Mouse (Mus musculus): ENCODE data around the gene Nuak2.
"Not testable (repeated sequence)": the region's sequence is repeated elsewhere in the genome, so short reads cannot be mapped to it uniquely, and the experiment has no call there.

The Nuak2 gene

GRCm38 (mm10) chr1:132327477-132327876 is 11.6 kb downstream of the Nuak2 start:
- no peak for DNase-seq (ENCODE audit: low spot score)

- DNase-seq (ENCODE audit: low spot score): no peak
Observed at GRCm38 (mm10) chr1:132328565-132328964, 12.6 kb downstream of the Nuak2 start.

- no peak for DNase-seq (ENCODE audit: low spot score)
Observed at GRCm38 (mm10) chr1:132329656-132330055, 13.7 kb downstream of the Nuak2 start.

- no peak for DNase-seq (ENCODE audit: low spot score)
Observed at GRCm38 (mm10) chr1:132330397-132330796, 14.5 kb downstream of the Nuak2 start.

- no peak for DNase-seq (ENCODE audit: low spot score)
Observed at GRCm38 (mm10) chr1:132331283-132331682, 15.4 kb downstream of the Nuak2 start.

DNA sequence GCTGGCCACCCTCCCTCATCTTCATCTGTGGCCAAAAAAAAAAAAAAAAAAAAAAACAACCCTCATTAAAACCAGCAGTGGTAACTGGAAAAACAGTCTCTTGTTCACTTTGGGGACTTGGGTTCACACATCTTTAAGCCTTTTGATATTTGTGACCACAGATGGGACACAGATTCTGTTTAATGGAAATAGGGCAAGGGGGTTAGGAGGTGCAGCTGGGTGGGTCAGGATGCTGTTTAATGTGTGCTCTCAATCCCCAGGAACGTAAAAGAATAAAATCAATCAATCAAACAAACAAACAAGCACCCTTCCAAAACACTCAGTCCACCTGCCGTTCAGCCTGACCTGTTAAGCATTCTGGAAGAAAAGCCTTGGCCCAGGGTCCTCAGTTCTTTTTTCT is 17.3 kb downstream of the Nuak2 start:
- DNase-seq (ENCODE audit: low spot score): no peak

DNA sequence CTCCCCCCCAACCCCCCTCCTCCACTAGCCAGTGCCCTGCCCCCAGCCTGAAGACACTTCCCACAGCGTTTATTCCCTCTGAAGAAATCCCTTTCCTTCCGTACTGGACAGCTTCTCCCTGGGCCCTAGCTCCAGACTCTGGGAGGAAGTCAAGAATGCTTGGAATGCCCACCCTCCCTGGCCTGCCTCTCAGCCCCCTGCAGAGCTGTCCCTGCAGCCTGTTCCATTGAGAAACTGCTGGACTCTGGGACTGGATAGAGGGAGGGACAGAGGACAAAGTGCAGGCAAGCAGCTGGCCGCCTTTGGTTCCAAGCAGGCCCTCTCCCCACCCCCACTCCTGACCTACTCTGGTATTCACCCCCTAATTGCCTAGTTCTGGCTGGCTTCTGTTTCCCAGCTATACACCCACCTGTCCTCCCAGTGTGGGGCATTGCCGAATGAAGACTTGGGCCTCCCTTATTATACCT is 17.8 kb downstream of the Nuak2 start:
- no peak for DNase-seq (ENCODE audit: low spot score)

GRCm38 (mm10) chr1:132334178-132334801 is 18.4 kb downstream of the Nuak2 start:
- no peak for DNase-seq (ENCODE audit: low spot score)

DNA sequence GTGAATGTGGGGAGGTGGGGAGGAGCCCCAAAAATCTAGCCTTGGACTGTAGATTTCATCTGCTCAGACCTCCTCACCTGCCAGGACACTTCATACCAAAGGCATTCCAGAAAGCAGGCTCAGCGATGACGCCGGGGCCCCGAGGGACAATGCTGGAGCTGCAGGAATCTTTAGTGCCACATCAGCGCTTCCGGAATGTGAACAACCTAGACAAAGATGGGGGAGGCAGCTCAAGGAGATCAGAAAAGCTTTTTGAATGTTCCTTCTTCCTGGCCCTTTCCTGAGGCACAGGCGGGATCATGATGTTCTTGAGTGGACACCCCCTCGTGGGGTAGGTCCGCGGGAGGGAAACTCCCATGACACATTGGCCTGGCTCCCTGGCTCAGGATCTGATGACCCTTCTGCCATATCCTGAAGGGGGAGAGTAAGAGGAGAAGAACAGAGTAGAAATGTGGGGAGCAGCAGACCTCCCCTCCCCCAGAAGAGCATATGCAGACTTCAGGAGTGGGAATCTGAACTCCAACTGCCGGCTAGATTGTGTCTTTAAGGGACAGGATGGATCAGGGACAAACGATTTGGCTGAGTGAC is 19.5 kb downstream of the Nuak2 start:
- DNase-seq (ENCODE audit: low spot score): no peak

- DNase-seq (ENCODE audit: low spot score): no peak
Observed at GRCm38 (mm10) chr1:132336921-132337320, 21.0 kb downstream of the Nuak2 start.

GRCm38 (mm10) chr1:132338027-132338660 is 22.2 kb downstream of the Nuak2 start:
- DNase-seq (ENCODE audit: low spot score): no peak

DNA sequence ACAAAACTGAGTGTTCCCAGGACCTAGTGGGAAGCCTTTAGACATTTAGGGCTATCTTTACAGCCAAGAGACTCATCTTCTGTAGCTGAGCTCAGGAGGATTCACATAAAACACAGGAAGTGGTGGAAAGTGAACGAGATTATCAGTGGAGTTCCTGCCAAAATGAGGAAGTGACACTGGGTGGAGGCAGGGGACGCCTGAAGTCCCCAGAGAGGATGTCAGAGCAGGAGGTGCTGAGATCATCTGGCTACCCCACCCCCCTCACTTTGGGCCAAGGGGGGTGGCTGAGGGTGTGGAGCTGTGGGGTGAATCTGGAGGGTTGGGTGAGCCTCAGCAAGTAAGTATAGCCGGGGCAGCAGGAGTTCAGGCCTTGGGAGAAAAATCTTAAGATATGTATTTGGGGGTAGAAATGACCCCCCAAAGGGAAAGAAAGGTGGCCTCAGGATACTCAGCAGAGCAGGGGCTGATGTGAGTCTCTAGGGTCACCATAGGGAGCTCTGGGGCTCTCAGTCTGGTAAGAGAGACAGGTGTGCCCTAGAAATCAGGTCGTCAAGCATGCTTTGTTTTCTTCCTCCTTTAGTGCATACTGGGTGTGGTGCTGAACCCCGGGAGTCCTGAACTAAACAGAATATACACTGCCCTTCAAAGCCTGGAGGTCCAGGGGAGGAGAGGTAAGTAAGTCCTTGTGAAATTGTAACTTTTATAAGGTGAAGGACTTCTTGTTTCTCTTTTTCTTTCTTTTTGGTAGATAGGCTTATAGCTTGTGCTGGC is 26.0 kb downstream of the Nuak2 start:
- DNase-seq (ENCODE audit: low spot score): no peak

DNA sequence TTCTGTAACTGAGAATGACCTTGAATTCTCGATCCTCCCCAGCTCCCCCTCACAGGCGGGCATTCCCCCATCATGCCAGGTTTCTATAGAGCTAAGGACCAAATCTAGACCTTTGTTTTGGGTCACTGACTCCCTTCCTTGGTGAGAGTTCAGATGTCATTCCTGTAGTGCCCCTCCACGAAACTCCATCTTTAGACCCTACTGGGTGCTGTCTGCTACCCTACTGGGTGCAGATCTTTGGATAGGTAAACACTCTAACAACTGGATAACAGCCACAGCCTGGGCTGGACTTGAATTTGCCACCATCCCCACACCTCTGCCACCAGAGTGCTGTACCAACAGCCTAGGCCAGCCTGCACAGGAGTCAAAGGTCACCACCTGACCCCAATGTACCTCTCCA is 26.6 kb downstream of the Nuak2 start:
- DNase-seq (ENCODE audit: low spot score): no peak

GRCm38 (mm10) chr1:132343191-132343590 is 27.3 kb downstream of the Nuak2 start:
- no peak for DNase-seq (ENCODE audit: low spot score)

- DNase-seq (ENCODE audit: low spot score): no peak
Observed at GRCm38 (mm10) chr1:132343656-132344055, 27.7 kb downstream of the Nuak2 start.

- no peak for DNase-seq (ENCODE audit: low spot score)
Observed at GRCm38 (mm10) chr1:132345514-132345913, 29.6 kb downstream of the Nuak2 start.

GRCm38 (mm10) chr1:132346134-132346851 is 30.4 kb downstream of the Nuak2 start:
- no peak for DNase-seq (ENCODE audit: low spot score)

- DNase-seq (ENCODE audit: low spot score): no peak
Observed at GRCm38 (mm10) chr1:132346951-132347350, 31.0 kb downstream of the Nuak2 start.

DNA sequence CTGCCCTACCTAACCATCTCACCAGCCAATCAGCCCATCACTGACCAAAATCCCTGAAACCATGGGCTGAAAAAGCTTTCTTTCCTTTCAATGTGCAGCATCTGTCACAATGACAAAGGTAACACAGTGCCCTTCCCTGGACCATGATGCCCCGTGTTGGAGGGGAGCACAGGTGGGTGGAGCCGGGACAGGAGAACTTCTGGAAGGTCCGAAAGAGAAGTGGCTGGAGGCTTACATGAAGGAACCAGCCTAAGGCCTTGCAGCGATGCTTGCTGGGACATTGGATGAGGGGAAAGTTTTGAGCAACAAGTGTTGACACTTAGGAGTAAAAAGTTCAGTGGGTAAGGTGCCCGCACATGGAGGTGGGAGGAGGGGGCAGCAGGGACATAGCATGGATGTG is 32.5 kb downstream of the Nuak2 start:
- DNase-seq (ENCODE audit: low spot score): no peak

- DNase-seq (ENCODE audit: low spot score): not testable (repeated sequence)
Observed at GRCm38 (mm10) chr1:132349049-132349448, 33.1 kb downstream of the Nuak2 start.

- DNase-seq (ENCODE audit: low spot score): not testable (repeated sequence)
Observed at GRCm38 (mm10) chr1:132349601-132350000, 33.7 kb downstream of the Nuak2 start.

GRCm38 (mm10) chr1:132351058-132351457 is 35.1 kb downstream of the Nuak2 start:
- no peak for DNase-seq (ENCODE audit: low spot score)

All from left cerebral cortex, adult 11 months (tissue).